Mouse (Mus musculus) inflammation-experienced regulatory T-cells, adult 6 months (primary cell): ENCODE results near the gene Rab29. TPM values are rescaled to one million over a fixed set of nuclear protein-coding genes. Genes with fewer than 3 reads are reported as not detected.
"Not testable (repeated sequence)": the region's sequence is repeated elsewhere in the genome, so short reads cannot be mapped to it uniquely, and the experiment has no call there.

Experiments
- ATAC-seq: one replicate; pipeline ENCODE4 v1.8.0; 2017
- polyA plus RNA-seq, 3 experiments: library from polyadenylated mRNA; unstranded; fragments of 100-300 nt; shearing (Covaris generic); gene quantifications; one replicate each; pipeline ENCODE4 v1.2.1; 2017

Rab29 gene
- polyA plus RNA-seq, 3 experiments from 2014 or later, result 36.3 to 55.1 (median 42.5) TPM

DNA sequence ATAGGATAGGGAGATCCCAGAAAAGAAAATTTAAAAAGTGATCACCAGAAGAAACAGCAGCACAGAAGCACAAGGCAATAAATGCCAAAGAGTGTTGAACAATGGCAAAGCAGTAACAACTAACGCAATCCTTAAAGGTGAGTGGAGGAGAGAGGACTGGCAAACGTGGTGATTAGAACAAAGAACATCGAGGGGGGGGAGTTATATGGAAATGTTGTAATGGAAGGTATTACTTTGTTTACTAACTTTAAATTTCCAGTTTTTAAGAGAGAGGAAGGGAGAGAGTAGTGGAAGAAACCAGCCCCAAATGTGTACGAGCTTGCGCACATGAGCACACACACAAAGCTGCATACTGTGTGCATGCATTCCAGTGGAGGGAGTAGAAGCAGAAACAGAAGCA lies 1.4 kb upstream of the Rab29 start:
- ATAC-seq, result no peak

DNA sequence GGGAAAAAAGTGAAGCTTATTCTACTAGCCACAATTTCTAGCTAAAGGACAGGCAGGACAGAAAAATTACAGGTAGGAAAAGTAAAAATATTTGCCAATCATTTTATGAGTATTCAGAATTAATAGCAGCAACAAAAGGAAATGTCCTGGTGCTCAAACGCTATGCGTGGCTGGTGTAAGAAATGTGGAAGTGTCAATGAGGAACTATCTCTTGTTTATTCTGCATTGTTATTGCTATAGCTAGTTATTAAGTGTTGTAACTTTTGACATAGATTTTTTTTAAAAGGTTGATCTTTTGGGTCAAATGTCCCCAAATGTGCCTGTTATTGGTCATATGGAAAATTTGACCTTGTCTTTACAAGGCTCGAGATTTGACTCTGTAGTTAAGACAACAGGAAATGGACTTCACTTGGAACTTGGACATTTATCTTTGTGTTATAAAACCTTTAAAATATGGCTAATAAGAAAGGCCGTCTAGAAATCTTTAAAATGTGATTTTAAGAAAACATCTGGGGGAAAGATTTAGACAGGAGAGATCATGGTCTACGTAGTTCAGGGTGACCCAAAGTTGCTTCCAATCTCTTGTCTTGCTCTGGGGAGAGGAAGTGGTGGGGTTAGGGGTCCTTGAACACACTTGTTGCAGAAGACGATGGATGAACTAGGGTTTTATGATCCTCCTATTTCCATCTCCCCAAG lies 572 bp upstream of the Rab29 start:
- no peak for ATAC-seq

DNA sequence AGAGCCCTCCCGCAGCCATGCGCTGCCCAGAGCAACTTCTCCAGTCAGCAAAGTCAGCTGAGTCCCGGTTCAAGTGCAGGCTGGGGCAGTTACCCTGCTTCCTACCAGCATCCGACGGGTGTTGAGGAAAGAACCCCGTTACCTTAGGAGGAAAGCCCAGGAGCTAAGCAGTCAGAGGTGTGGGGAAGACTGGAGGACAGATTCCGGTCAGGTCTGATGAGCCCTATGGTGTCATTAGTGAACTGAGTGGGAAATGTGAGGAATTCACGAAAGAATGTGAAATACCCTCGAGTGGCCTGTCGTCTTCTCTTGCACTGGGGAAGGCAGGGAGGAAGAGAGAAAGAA lies 894 bp downstream of the Rab29 start:
- no peak for ATAC-seq

DNA sequence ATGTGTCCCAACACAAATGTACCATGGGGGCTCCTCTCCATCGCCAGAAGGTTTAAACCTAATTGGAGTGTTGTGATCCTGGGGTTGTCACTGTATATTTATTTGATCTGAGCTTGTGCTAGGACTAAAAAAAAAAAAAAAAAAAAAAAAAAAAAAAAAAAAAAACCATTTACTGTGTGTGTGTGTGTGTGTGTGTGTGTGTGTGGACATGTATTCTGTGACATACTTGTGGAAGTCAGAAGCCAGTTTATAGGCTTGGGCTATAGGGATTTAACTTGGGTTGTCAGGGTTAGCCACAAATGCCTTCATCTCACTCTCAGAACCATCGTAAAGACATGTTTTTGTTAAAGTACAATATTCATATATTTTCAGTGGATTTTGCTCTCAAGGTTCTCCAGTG lies 2.5 kb downstream of the Rab29 start:
- ATAC-seq, result no peak

DNA sequence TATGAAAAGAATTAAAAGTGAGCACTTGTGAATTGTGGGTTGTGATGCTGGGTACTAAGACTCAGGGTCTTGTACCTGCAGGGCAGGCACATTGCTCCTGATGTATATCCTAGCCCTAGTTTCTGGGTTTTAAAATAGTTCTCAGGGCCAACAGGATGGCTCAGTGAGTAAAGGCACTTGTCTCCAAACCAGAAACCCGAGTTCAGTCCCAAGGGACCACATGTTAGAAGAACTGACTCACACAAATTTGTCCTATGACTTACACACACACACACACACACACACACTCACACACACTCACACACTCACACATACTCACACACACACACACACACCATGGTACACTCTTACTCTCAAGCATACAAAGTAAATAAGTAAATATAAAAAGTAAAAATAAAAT lies 5.8 kb downstream of the Rab29 start:
- no peak for ATAC-seq

DNA sequence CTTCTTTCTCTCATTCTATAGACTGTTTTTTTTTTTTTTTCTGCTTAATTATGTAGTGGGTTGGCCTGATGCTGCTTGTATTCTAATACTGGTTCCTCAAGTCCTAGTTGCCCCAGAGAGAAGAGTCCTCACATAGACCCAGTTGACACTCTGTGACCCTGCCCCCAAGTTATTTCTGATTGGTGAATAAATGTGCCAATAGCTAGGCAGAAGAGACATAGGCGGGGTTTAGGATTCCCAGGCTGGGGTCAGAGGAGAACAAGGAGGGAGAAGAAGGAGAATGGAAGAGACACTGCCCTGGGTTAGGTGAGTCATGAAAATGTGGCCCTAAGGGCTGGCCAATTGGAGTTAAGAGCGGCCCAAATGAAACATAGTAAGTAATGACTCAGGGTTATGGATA lies 12.8 kb downstream of the Rab29 start:
- no peak for ATAC-seq

DNA sequence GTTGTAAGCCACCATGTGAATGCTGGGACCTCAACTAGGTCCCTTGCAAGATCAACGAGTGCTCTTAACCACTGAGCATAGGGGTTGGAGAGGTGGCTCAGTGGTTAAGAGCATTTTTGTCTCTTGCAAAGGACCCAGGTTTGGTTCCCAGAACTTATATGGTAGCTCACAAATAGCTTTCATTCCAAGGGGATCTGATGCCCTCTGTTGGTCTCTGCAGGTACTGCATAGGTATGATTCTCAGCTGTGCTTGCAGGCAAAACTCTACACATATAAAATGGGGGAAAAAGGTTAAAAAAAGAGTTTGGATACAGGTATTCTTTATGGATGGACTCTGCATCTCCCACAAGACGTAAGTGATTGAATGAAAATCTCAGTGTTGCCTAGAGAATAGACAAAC lies 15.8 kb downstream of the Rab29 start:
- ATAC-seq, result no peak

DNA sequence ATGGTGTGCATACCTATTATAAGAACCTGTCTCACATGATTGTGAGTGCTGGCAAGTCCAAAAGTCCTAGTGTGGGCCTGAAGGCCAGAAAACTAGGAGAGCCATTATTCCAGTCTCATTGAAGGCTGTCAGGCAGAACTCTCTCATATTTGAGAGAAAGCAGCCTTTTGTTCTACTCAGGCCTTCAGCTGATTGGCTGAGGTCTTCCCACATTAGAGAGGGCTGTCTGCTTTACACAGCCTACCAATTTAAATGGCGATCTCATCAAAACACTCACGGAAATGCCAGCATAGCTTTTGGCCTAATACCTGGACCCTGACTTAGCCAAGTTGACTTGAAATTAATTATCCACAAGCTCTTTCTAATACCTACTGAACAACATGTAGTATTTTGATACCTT lies 19.1 kb downstream of the Rab29 start:
- ATAC-seq, result no peak

DNA sequence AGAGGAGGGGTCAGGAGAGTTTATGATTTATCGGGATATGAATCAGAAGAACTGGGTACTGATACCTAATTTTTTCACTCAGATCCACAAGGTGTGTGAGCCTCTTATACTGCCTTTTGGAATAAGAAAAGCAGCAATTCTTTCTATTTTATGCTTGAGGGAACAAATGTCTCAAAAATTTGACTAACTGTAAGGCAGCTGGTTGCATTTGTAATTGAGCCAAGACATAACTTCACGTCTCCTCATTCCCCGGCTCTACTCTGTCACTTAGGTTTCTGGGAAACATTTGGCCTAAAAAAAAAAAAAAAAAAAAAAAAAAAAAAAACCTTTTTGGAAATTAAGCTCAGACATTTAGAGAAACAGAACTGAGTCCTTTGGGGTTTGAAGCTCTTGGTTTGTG lies 19.6 kb downstream of the Rab29 start:
- ATAC-seq, result no peak

DNA sequence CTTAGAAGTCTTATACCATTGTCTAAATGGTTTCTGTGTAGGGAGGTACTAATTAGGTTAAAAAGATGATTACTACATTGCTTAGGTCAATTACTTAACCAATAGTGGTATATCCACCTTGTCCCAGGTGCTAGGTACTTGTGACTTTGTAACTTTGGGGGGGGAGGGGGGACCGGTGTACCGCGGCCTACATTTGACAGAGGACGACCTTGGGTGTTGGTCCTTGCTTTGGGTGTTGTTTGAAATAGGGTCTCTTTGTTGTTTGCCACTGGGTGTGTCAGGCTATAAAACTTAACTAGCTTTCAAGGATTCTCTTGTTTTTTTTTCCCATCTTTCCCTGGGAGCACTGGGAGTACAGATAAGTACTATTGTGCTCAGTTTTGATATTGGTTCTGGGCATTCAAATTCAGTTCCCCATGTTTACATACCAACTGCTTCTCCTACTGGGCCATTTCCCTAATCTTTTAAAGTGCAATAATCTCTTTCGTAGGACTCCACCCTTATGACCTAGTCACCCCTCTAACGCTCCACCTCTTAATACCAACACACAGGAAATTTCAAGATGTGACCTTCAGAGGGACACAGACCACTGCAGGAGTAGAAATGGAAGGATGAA lies 23.1 kb downstream of the Rab29 start:
- ATAC-seq, result no peak

DNA sequence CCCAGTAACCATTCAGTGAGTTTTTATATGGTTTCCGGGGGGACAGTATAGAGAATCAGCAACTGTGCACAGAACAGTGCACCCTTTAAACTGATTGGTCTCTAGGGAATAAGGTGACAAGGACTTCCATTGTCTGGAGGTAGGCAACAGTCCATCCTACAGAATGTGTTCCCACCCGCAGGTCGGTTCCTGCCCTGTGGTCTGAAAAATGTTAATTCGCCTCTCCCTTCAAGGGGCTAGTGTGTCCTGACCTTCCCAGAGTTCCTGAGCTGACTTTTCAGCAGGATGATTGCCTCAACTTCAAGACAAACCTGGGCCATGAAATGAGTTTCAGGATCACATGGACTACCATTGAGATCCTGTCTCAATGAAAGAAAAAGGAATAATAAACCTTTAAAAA lies 24.4 kb downstream of the Rab29 start:
- ATAC-seq, result no peak

DNA sequence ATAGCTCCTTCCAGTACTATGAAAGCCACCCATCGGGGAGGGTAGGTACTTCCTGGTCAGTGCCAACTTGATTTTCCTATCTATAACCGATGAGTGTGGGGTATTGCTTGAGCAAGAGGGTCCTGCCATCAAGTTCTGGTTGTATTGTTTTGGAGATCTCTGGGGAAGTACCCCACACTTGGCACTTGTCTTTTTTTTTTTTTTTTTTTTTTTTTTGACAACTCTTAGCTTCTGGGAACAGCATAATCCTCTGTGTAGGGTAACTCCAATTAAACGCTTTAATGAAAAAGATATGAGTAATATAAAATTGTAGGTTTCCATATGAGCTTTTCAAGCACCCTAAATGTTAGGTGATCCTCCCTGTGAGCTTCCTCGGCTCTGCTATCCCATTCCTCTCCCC lies 35.7 kb downstream of the Rab29 start:
- ATAC-seq, result no peak

DNA sequence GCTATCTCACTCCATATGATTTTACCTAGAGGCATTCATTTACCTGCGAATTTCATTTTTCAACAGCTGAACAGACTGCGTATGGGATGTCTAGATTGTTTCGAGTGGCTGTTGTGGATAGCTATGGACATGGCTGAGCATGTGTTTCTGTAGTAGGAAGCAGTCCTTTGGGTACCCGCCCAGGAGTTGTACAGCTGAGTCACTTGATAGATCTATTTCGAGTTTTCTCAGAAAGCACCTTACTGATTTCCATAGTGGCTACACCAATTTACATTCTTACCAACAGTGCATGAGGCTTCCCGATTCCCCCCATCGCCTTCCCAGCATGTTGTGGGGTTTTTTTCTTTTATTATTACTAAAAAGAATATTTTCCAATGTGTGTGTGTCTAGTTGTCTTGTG lies 36.2 kb downstream of the Rab29 start:
- ATAC-seq, result no peak

DNA sequence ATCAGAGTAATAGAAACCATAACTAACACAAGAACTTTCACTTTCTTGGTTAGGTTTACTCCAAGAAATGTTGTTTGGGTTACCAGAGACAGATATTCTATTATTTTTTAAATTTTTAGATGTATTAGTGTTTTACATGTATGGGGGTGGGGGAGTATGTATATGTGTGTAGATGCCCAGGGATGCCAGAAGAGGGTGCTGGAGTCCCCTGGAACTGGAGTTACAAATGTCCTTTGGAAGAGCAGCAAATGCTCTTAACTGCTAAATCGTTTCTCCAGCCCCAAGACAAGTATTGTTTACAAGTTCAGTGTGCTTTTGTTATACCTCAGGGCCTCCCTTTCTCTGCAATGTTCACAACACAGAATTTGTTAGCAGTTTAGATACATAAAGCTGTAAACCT lies 38.5 kb downstream of the Rab29 start:
- no peak for ATAC-seq

DNA sequence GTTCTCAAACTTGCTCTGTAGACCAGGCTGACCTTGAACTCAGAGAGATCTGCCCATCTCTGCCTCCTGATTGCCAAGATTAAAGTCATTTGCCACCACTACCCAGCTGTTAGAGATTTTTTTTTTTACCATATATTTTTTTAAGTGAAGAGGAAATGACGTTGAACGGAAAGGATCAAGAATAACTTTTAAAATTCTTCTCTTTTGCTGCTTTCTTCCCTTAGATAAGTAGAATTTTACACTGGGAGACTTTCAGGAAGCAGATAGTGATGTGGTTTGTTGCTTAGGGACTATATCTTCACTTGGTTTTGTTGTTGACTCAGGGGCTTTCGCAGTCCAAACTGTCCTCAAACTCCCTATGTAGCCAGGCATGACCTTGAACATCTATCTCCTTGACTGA lies 41.4 kb downstream of the Rab29 start:
- no peak for ATAC-seq

DNA sequence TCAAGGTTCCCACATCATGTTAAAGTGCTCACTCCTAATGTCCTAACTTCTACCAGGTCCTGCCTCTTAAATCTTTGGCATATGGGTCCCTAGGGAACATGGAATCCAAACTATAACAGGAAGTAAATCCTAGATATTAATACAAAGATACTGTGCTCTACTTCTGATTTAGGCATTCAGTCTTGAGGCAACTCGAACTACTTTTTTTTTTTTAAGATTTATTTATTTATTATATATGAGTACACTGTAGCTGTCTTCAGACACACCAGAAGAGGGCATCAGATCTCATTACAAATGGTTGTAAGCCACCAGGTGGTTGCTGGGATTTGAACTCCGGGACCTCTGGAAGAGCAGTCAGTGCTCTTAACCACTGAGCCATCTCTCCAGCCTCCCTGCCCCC lies 42.2 kb downstream of the Rab29 start:
- ATAC-seq, result not testable (repeated sequence)

DNA sequence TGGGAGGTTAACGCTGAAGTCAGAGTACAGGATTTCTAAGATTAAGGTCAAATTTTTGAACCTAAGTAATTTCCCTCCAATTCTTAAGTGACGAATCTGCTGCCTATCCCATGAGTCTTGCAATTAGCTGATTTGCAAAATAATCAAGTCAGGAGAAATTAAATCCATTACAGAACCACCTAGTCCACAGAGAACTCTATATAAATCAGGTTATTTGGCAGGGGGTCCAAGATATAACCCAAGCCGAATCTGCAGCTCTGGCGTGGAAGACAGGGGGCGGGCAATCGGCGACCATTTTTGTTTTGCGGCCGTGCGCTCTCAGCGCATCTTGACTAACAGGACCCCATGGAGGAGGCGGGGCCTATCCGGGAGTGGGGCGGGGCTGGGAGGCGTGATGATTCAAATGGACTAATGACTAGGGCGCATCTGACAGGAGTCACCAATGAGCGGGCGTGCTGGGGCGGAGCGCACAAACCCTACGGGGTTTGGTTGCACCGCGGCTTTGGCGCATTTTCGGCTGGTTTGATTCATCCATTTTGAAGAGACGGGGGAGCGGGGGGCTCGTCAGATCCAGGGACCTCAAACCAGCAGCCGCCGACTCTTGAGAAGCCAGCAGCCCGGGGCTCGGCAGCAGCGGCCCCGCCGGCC lies 43.1 kb downstream of the Rab29 start, which contains the start of gene Nucks1:
TSS of gene Nucks1 (plus strand) at position 534 of the 648 bp plus-strand sequence.
- ATAC-seq, result peak; percentile 98

DNA sequence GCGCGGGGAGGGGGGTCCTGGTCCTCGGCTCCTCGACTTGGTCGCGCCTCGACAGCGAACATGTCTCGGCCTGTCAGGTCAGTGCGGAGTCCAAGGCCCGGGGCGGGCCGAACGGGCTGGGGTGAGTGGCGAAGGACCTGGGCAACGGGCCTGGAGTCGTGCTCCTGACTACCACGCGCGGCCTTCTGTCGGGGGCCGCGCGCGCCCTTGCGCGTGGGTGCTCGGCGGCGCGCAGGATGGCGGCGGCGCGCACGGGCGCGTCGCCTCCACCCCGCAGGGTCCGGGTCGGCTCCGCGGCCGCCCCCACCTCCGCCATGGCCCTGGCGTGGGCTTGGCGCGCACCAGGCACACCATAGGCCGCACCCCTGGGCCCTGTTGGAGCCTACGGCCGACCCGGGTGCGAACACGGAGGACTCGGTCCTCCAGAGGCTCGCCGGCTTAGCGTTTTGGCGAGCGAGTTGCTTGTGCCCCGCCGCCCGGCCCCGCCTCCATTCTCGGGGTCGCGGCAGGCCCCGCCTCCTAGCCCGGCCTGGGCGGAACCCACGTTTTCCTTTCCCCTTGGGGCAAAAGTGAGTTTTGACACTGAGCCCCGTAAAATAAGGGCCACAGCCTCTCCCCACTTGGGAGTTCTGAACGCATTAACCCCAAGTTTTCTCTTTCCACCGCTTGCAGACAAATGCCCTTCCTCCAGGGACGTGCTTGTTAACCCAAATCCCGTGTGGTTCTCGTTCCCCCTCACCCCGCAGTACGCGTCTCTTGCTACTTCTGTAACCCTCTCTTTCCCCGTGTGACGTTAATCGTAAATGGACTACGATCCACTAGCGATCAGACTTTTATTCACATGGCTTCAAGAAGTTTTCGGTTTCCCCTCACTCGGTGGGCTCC lies 43.9 kb downstream of the Rab29 start:
- peak; percentile 49 for ATAC-seq

DNA sequence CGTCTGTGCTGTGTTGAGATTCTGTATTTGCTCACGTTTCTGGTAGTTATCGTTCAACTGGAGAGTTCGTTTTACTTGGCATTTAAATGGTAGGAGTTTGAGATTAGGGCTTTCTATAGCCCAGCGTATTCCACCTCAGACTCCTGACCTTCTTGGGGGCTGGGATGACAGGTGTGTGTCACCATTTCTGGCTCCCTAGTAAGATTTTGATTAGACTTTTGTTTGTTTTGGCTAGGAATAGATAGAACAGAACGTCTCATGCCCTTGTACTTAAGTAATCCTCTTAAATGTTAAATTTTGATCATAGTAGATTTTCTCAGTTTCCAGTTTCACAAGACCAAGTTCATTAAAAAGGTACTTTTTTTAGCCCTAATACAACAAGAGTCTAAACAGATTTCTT lies 50.6 kb downstream of the Rab29 start:
- ATAC-seq, result no peak

DNA sequence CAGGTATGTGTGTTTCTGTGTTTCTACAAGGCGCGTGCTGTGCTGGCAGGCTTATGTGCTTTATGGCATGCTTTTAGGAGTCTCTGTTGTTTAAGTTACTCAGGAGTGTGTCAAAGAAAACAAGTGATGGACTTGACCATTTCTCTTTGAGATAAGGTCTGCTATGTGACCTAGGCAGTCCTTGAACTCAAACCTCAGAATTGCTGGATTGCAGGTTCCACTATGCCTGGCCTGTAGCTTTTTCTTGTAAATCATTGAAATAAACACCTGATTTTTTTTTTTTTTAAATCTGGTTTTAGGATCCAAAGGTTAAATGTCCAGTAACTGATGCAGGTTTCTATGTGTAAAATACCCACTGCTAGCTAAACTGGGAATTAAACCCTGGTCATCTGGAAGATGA lies 52.0 kb downstream of the Rab29 start:
- ATAC-seq, result no peak

DNA sequence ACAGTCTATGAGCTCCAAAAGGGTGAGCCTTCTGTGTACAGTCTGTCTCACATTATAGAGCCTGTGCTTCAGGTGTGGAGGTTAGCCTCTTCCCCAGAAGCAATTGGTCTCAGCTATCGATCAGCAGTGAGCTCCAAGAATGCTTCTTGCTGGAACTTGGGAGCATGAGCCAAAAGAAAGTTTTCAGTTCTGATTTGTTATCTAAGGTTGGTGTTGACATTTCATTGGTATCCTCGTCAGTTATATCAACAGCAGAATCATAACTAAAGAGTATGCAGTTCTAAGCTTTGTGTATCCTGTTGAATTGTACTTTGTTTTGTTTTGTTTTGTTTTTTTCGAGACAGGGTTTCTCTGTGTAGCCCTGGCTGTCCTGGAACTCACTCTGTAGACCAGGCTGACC lies 55.1 kb downstream of the Rab29 start:
- no peak for ATAC-seq
